Comparison of ENCODE assay signal across 19 mouse cellular contexts in genomic region chr17:50101416-50101815, GRCm38 (mm10).
A peak's percentile ranks its signal among the peaks of the same experiment; 100 is the strongest.
DNase-seq lines count a peak whose midpoint lies in the region; ATAC-seq and TF ChIP-seq lines count a peak whose summit lies in the region.
"Had no signal": no experiment of that assay in that cellular context is flagged by ENCODE, and none has a peak within 500 bp of the region (broad histone marks: within the 10 kb centered on the region; RNA-seq: fewer than 3 reads in every experiment).

No protein-coding gene starts in this region.

- no peak overlapping the region for H3K4me2 ChIP-seq in midbrain, embryonic 11.5 days
- no peak overlapping the region for H3K4me2 ChIP-seq in midbrain, postnatal 0 days (ENCODE audit: low read depth, low read length, poor library complexity, severe bottlenecking)
- H3K4me2 ChIP-seq: heart, embryonic 12.5 days had no signal

- no peak for ATAC-seq in midbrain, embryonic 11.5 days (ENCODE audit: low FRiP score)
- ATAC-seq in midbrain, postnatal 0 days (ENCODE audit: low FRiP score), result no peak
- peak; percentile 28; the same call in 1 of the 2 replicates for ATAC-seq in granulocyte monocyte progenitor cell, adult 5-6 weeks (replicated peaks; ENCODE audit: poor library complexity, severe bottlenecking)
- ATAC-seq: forebrain, embryonic 14.5 days; hindbrain, embryonic 16.5 days had no signal

- no peaks in the 10 kb centered on the region for H3K9me3 ChIP-seq in midbrain, embryonic 11.5 days (ENCODE audit: control insufficient read depth, low read length)
- no peaks in the 10 kb centered on the region for H3K9me3 ChIP-seq in midbrain, postnatal 0 days (ENCODE audit: low read length)
- H3K9me3 ChIP-seq: embryonic facial prominence, embryonic 10.5 days had no signal

- no peaks in the 10 kb centered on the region for H3K4me1 ChIP-seq in midbrain, embryonic 11.5 days (ENCODE audit: control insufficient read depth, insufficient read depth, low read length)
- 0 out of 2 replicates have a peak, but pooled peaks cover 2% of the 10 kb centered on the region for H3K4me1 ChIP-seq in midbrain, postnatal 0 days (ENCODE audit: insufficient read depth, low read length)

- DNase-seq in heart, adult 11 months, result peak; percentile 95
- no peak for DNase-seq in heart, postnatal 4 days
- DNase-seq in midbrain, embryonic 11.5 days (ENCODE audit: low spot score, missing footprints), result peak; percentile 47
- DNase-seq in midbrain, postnatal 0 days (ENCODE audit: low spot score), result no peak
- DNase-seq in skeletal muscle tissue, adult 2 months (ENCODE audit: low read depth, low spot score), result peak; percentile 66
- no peak for DNase-seq in frontal cortex, postnatal 14 days (ENCODE audit: low spot score in 2 of 2)
- DNase-seq: adrenal gland, adult 8-10 months; adrenal gland, postnatal 36 days; cerebellum, adult 2 months; cerebellum, postnatal 10 days; kidney, adult 11 months had no signal

- H3K9ac ChIP-seq in midbrain, embryonic 11.5 days (ENCODE audit: low read length), result no peak overlapping the region
- H3K9ac ChIP-seq in midbrain, postnatal 0 days (replicated peaks; ENCODE audit: low read length, poor library complexity, severe bottlenecking), result no peak overlapping the region
- H3K9ac ChIP-seq: heart, embryonic 12.5 days had no signal

- no peak overlapping the region for H3K27ac ChIP-seq in midbrain, embryonic 11.5 days (ENCODE audit: low read depth, low read length)
- no peak overlapping the region for H3K27ac ChIP-seq in midbrain, postnatal 0 days (ENCODE audit: low read depth, low read length)
- H3K27ac ChIP-seq: embryonic facial prominence, embryonic 10.5 days; forebrain, embryonic 10.5 days had no signal

- WGBS in midbrain, embryonic 11.5 days, result 93% methylated on average over 3 of the region's 3 CpGs
- WGBS in midbrain, postnatal 0 days, result 94% methylated on average over 3 of the region's 3 CpGs

- no peak overlapping the region for H3K4me3 ChIP-seq in midbrain, embryonic 11.5 days (ENCODE audit: low read depth, low read length)
- H3K4me3 ChIP-seq in midbrain, postnatal 0 days (ENCODE audit: low read depth, low read length), result no peak overlapping the region
- H3K4me3 ChIP-seq: embryonic facial prominence, embryonic 10.5 days; erythroblast, embryonic 14.5 days; forebrain, embryonic 10.5 days; heart, embryonic 12.5 days had no signal

- no peaks in the 10 kb centered on the region for H3K27me3 ChIP-seq in midbrain, embryonic 11.5 days (ENCODE audit: control insufficient read depth, insufficient read depth, low read length)
- H3K27me3 ChIP-seq in midbrain, postnatal 0 days (ENCODE audit: insufficient read depth, low read length), result no peaks in the 10 kb centered on the region
- H3K27me3 ChIP-seq: heart, embryonic 12.5 days had no signal

- H3K36me3 ChIP-seq in midbrain, embryonic 11.5 days (ENCODE audit: control insufficient read depth, insufficient read depth, low read length), result no peaks in the 10 kb centered on the region
- no peaks in the 10 kb centered on the region for H3K36me3 ChIP-seq in midbrain, postnatal 0 days (ENCODE audit: insufficient read depth, low read length)
- H3K36me3 ChIP-seq: embryonic facial prominence, embryonic 10.5 days; G1E had no signal

- TF ChIP-seq CTCF in midbrain, postnatal 0 days (IDR thresholded peaks at IDR 0.05), result no peak

Comparison
In these comparisons a context has a peak if more than half of its experiments do, and no peak if none do; other contexts are left out.
1. DNase-seq: peak in heart, adult 11 months (single experiment), midbrain, embryonic 11.5 days (single experiment) and skeletal muscle tissue, adult 2 months (single experiment); none in heart, postnatal 4 days (single experiment), midbrain, postnatal 0 days (single experiment) and frontal cortex, postnatal 14 days (0 of 2).